Mouse (Mus musculus): ENCODE measurements around the gene Cd109. TPM values are rescaled to one million over a fixed set of nuclear protein-coding genes. Genes with fewer than 3 reads are reported as not detected.

The Cd109 gene
- 0.87 and 2.8 TPM in 2 replicates for polyA plus RNA-seq (2012; rRNA removed)

DNA sequence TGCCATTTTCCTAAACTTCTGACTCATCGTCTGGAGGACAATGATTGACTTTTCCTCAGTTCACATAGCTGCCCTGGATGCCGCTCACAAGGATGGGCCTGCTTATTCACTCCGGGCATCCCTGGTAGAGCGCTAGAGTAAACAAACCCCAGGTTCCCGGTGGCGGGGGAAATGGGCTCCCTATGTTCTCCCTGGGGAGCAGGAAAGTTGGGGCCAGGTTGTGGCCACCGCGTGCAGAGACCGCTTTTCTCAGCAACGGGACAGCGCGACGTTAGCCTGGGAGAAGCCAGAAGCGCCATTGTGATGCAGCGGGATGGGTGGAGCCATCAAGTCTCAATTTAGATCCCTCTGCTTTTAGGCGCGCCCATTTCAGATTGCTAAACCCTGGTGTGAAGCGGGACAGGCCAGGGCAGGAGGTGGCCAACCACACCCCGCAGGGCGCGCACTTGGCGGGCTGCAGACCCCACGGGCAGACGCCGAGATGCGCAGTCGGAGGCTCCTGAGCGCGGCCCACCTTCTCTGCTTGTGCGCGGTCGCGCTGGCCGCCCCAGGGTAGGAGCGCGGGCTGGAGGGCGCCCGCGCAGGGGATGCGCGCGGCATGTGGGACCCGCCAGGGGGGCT lies at the start of gene Cd109:
Cd109 (plus strand) TSS at position 146 of the 621 bp plus-strand sequence.

DNA sequence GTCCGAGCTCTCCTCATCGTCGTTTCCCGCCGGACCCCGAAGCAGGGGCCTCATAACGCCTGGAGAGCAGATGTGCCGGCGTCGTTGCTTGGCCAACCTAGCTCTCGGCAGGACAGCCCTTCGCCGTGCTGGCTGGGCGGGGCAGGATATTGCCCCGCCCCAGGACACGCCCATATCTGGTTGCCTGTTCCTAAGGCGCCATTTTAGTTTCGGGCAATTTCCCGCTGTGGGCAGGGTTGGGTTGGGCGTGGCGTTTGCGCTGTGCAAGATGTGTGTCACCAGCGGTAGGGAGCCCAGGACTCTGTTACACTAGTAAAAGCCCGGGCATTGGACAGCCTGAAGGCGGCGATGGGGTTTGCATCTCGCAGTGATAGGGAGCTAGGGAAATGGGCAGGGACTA lies 27.4 kb upstream of the Cd109 start, which contains the start of gene Slc17a5:
Slc17a5 (minus strand) TSS at position 128 of the 400 bp plus-strand sequence.

Other genes starting within 250 kb of the Cd109 start
- gene Dppa5a, start 247.4 kb upstream of the Cd109 start, polyA plus RNA-seq (2012; rRNA removed): 3.1 and 4.8 TPM in 2 replicates
- 6.8 and 7.6 TPM in 2 replicates for gene Ooep, start 236.8 kb upstream of the Cd109 start, polyA plus RNA-seq (2012; rRNA removed)
- 0.07 TPM in 1 of 2 replicates, not detected in the other for gene Ddx43, start 219.8 kb upstream of the Cd109 start, polyA plus RNA-seq (2012; rRNA removed)
- gene Cgas, start 172.3 kb upstream of the Cd109 start, polyA plus RNA-seq (2012; rRNA removed): 0.77 and 1.4 TPM in 2 replicates
- 18.1 and 27.4 TPM in 2 replicates for gene Mto1, start 167.3 kb upstream of the Cd109 start, polyA plus RNA-seq (2012; rRNA removed)
- 0.21 and 0.71 TPM in 2 replicates for gene Gm17324, start 166.8 kb upstream of the Cd109 start, polyA plus RNA-seq (2012; rRNA removed)
- 2,344 and 3,976 TPM in 2 replicates for gene Eef1a1, start 126.4 kb upstream of the Cd109 start, polyA plus RNA-seq (2012; rRNA removed)
- 8.0 TPM in 2 replicates for gene Slc17a5, start 27.5 kb upstream of the Cd109 start, polyA plus RNA-seq (2012; rRNA removed)